In genomic region chr13:46875377-46875776, GRCm38 (mm10) we compare ENCODE assay signal across 11 mouse cellular contexts. TPM values are rescaled to one million over a fixed set of nuclear protein-coding genes. Genes with fewer than 3 reads are reported as not detected.
DNase-seq lines count a peak whose midpoint lies in the region; ATAC-seq and TF ChIP-seq lines count a peak whose summit lies in the region.
"Had no signal": no experiment of that assay in that cellular context is flagged by ENCODE, and none has a peak within 500 bp of the region (broad histone marks: within the 10 kb centered on the region; RNA-seq: fewer than 3 reads in every experiment).

No protein-coding gene starts in this region.

- H3K4me1 ChIP-seq in kidney, embryonic 16.5 days (ENCODE audit: insufficient read depth, low read length), result peaks cover 5% of the 10 kb centered on the region; the same call in 1 of the 2 replicates
- H3K4me1 ChIP-seq in liver, postnatal 0 days (ENCODE audit: insufficient read depth), result peaks cover 9% of the 10 kb centered on the region; the same call in 1 of the 2 replicates
- peaks cover 3% of the 10 kb centered on the region for H3K4me1 ChIP-seq in stomach, embryonic 15.5 days

- no peaks in the 10 kb centered on the region for H3K27me3 ChIP-seq in kidney, embryonic 16.5 days (ENCODE audit: insufficient read depth, low read length)
- H3K27me3 ChIP-seq in liver, postnatal 0 days (ENCODE audit: insufficient read depth, low read length), result no peaks in the 10 kb centered on the region
- H3K27me3 ChIP-seq in stomach, embryonic 15.5 days (replicated peaks), result no peaks in the 10 kb centered on the region
- H3K27me3 ChIP-seq: midbrain, embryonic 13.5 days had no signal

- TF ChIP-seq EP300 in liver, postnatal 0 days (IDR thresholded peaks at IDR 0.05; ENCODE audit: low read depth), result no peak

- DNase-seq in cerebellum, postnatal 14 days, result peak; percentile 44 to 50
- DNase-seq in cerebellum, adult 9-10 months, result no peak
- peak; percentile 37 to 60 for DNase-seq in kidney, postnatal 36 days
- peak; percentile 67 for DNase-seq in liver, postnatal 0 days
- DNase-seq in layer of hippocampus, postnatal 14 days (ENCODE audit: low spot score in 2 of 2), result no peak
- DNase-seq in MN1 (ENCODE audit: low spot score), result no peak
- DNase-seq: adrenal gland, postnatal 25 days; cerebellum, adult 11 months had no signal

- H3K4me3 ChIP-seq in kidney, embryonic 16.5 days (ENCODE audit: low read length), result no peak overlapping the region
- no peak overlapping the region for H3K4me3 ChIP-seq in liver, postnatal 0 days (ENCODE audit: low read depth, low read length)
- H3K4me3 ChIP-seq in stomach, embryonic 15.5 days (replicated peaks), result no peak overlapping the region
- H3K4me3 ChIP-seq: midbrain, embryonic 13.5 days had no signal

- no peak overlapping the region for H3K9ac ChIP-seq in kidney, embryonic 16.5 days (replicated peaks; ENCODE audit: low read length)
- no peak overlapping the region for H3K9ac ChIP-seq in liver, postnatal 0 days (replicated peaks)
- no peak overlapping the region for H3K9ac ChIP-seq in stomach, embryonic 15.5 days
- H3K9ac ChIP-seq: midbrain, embryonic 13.5 days had no signal

- no peak for ATAC-seq in kidney, embryonic 16.5 days (ENCODE audit: low FRiP score, low TSS enrichment)
- peak; percentile 99 for ATAC-seq in liver, postnatal 0 days
- peak; percentile 87 for ATAC-seq in stomach, embryonic 15.5 days (ENCODE audit: insufficient read depth, low FRiP score, low read depth)
- ATAC-seq: midbrain, embryonic 13.5 days had no signal

- no peaks in the 10 kb centered on the region for H3K36me3 ChIP-seq in kidney, embryonic 16.5 days (ENCODE audit: insufficient read depth, low read length)
- no peaks in the 10 kb centered on the region for H3K36me3 ChIP-seq in liver, postnatal 0 days (replicated peaks; ENCODE audit: insufficient read depth, low read length)
- H3K36me3 ChIP-seq in stomach, embryonic 15.5 days, result no peaks in the 10 kb centered on the region
- H3K36me3 ChIP-seq: midbrain, embryonic 13.5 days had no signal

- WGBS in kidney, embryonic 16.5 days, result 66% methylated on average over 6 of the region's 6 CpGs
- WGBS in liver, postnatal 0 days (ENCODE audit: insufficient replicate concordance), result 36% methylated on average over 6 of the region's 6 CpGs
- WGBS in stomach, embryonic 15.5 days, result 16% methylated on average over 6 of the region's 6 CpGs

- no peak for TF ChIP-seq CTCF in liver, postnatal 0 days (IDR thresholded peaks at IDR 0.05; ENCODE audit: low read depth)

- H3K27ac ChIP-seq in kidney, embryonic 16.5 days (ENCODE audit: low read length), result no peak overlapping the region
- H3K27ac ChIP-seq in liver, postnatal 0 days (ENCODE audit: low read depth), result 0 out of 2 replicates have a peak overlapping the region, but pooled peaks have one; percentile 34
- 0 out of 2 replicates have a peak overlapping the region, but pooled peaks have one; percentile 19 for H3K27ac ChIP-seq in stomach, embryonic 15.5 days
- H3K27ac ChIP-seq: midbrain, embryonic 13.5 days had no signal

- H3K9me3 ChIP-seq in kidney, embryonic 16.5 days (ENCODE audit: low read length), result no peaks in the 10 kb centered on the region
- no peaks in the 10 kb centered on the region for H3K9me3 ChIP-seq in liver, postnatal 0 days (ENCODE audit: low read length)
- no peaks in the 10 kb centered on the region for H3K9me3 ChIP-seq in stomach, embryonic 15.5 days
- H3K9me3 ChIP-seq: midbrain, embryonic 13.5 days had no signal

- H3K4me2 ChIP-seq in kidney, embryonic 16.5 days (replicated peaks; ENCODE audit: low read depth, low read length), result no peak overlapping the region
- peak overlapping the region; percentile 23; the same call in 1 of the 2 replicates for H3K4me2 ChIP-seq in liver, postnatal 0 days (ENCODE audit: low read depth, low read length)
- no peak overlapping the region for H3K4me2 ChIP-seq in stomach, embryonic 15.5 days
- H3K4me2 ChIP-seq: midbrain, embryonic 13.5 days had no signal

RNA-seq across cellular contexts. Expression of gene Kif13a, which starts 54.3 kb away (rescaled TPM):
- polyA plus RNA-seq in kidney, embryonic 16.5 days (2015; fragmentation: Nextera tagmentation; extraction: Ambion mirVana), result 8.1 and 10.1 TPM in 2 replicates
- polyA plus RNA-seq in liver, postnatal 0 days (2015; fragmentation: Nextera tagmentation; extraction: Ambion mirVana), result 4.9 and 5.4 TPM in 2 replicates
- polyA plus RNA-seq in stomach, embryonic 15.5 days (2015; fragmentation: Nextera tagmentation; extraction: Ambion mirVana), result 16.9 and 17.9 TPM in 2 replicates
- 10 to 100 TPM; 23.0 to 25.8 TPM for total RNA-seq in layer of hippocampus, postnatal 14 days (2021)

Comparison
In these comparisons a context has a peak if more than half of its experiments do, and no peak if none do; other contexts are left out.
1. DNase-seq: peak in cerebellum, postnatal 14 days (2 of 2), kidney, postnatal 36 days (2 of 2) and liver, postnatal 0 days (single experiment); none in cerebellum, adult 9-10 months (single experiment), layer of hippocampus, postnatal 14 days (0 of 2) and MN1 (single experiment).